Mouse (Mus musculus): ENCODE measurements around the gene Src. TPM values are rescaled to one million over a fixed set of nuclear protein-coding genes. Genes with fewer than 3 reads are reported as not detected.
A peak's percentile ranks its signal among the peaks of the same experiment; 100 is the strongest.

Gene Src
- polyA plus RNA-seq, 1 experiment from 2014 or later, result 26.5 TPM

GRCm38 (mm10) chr2:157493240-157493639, 75.0 kb downstream of the Src start:
- Histone ChIP-seq H3K9ac (ENCODE audit: low read depth, low read length) (no peak overlapping the region), H3K36me3 (ENCODE audit: control insufficient read depth, insufficient read depth, low read length) (no peaks in the 10 kb centered on the region), H3K27ac (ENCODE audit: low read depth, low read length) (no peak overlapping the region), H3K4me1 (ENCODE audit: control insufficient read depth, insufficient read depth, low read depth, low read length) (peaks cover 3% of the 10 kb centered on the region), H3K9me3 (ENCODE audit: control insufficient read depth, low read length) (no peaks in the 10 kb centered on the region), H3K4me3 (ENCODE audit: low read length) (no peak overlapping the region), H3K27me3 (replicated peaks; ENCODE audit: control insufficient read depth, insufficient read depth, low read length) (no peaks in the 10 kb centered on the region), H3K4me2 (ENCODE audit: low read length) (no peak overlapping the region)
- 79% methylated on average over 3 of the region's 3 CpGs for WGBS
- ATAC-seq, result no peak

- ATAC-seq, result peak; percentile 49; the same call in 1 of the 2 replicates
- no peaks in the 10 kb centered on the region for H3K36me3 ChIP-seq (ENCODE audit: control insufficient read depth, insufficient read depth, low read length)
- H3K27ac ChIP-seq (ENCODE audit: low read depth, low read length), result peak overlapping the region; percentile 21; the same call in 1 of the 2 replicates
- no peaks in the 10 kb centered on the region for H3K9me3 ChIP-seq (ENCODE audit: control insufficient read depth, low read length)
- WGBS, result 7% methylated on average over 4 of the region's 4 CpGs
- no peaks in the 10 kb centered on the region for H3K27me3 ChIP-seq (replicated peaks; ENCODE audit: control insufficient read depth, insufficient read depth, low read length)
- H3K4me1 ChIP-seq (ENCODE audit: control insufficient read depth, insufficient read depth, low read depth, low read length), result peaks cover 8% of the 10 kb centered on the region
- H3K4me2 ChIP-seq (ENCODE audit: low read length), result no peak overlapping the region
- H3K4me3 ChIP-seq (ENCODE audit: low read length), result no peak overlapping the region
- H3K9ac ChIP-seq (ENCODE audit: low read depth, low read length), result no peak overlapping the region
These were observed 80.3 kb downstream of the Src start for GRCm38 (mm10) chr2:157498529-157498928.

- Histone ChIP-seq H3K9me3 (ENCODE audit: control insufficient read depth, low read length) (no peaks in the 10 kb centered on the region), H3K27me3 (replicated peaks; ENCODE audit: control insufficient read depth, insufficient read depth, low read length) (no peaks in the 10 kb centered on the region), H3K9ac (ENCODE audit: low read depth, low read length) (no peak overlapping the region), H3K4me3 (ENCODE audit: low read length) (no peak overlapping the region), H3K36me3 (ENCODE audit: control insufficient read depth, insufficient read depth, low read length) (no peaks in the 10 kb centered on the region), H3K4me2 (ENCODE audit: low read length) (no peak overlapping the region), H3K27ac (ENCODE audit: low read depth, low read length) (no peak overlapping the region), H3K4me1 (ENCODE audit: control insufficient read depth, insufficient read depth, low read depth, low read length) (peaks cover 8% of the 10 kb centered on the region)
- WGBS, result 81% methylated on average over 2 of the region's 2 CpGs
- ATAC-seq, result no peak
These were observed 82.1 kb downstream of the Src start for GRCm38 (mm10) chr2:157500364-157500763.

GRCm38 (mm10) chr2:157501324-157501723, 83.1 kb downstream of the Src start:
- H3K9me3 ChIP-seq (ENCODE audit: control insufficient read depth, low read length), result no peaks in the 10 kb centered on the region
- H3K27me3 ChIP-seq (replicated peaks; ENCODE audit: control insufficient read depth, insufficient read depth, low read length), result no peaks in the 10 kb centered on the region
- H3K27ac ChIP-seq (ENCODE audit: low read depth, low read length), result no peak overlapping the region
- no peaks in the 10 kb centered on the region for H3K36me3 ChIP-seq (ENCODE audit: control insufficient read depth, insufficient read depth, low read length)
- no peak overlapping the region for H3K4me2 ChIP-seq (ENCODE audit: low read length)
- H3K4me3 ChIP-seq (ENCODE audit: low read length), result no peak overlapping the region
- no peak for ATAC-seq
- 91% methylated on average over 4 of the region's 4 CpGs for WGBS
- peaks cover 8% of the 10 kb centered on the region for H3K4me1 ChIP-seq (ENCODE audit: control insufficient read depth, insufficient read depth, low read depth, low read length)
- H3K9ac ChIP-seq (ENCODE audit: low read depth, low read length), result no peak overlapping the region

- 11% methylated on average over 14 of the region's 14 CpGs for WGBS
- peak; percentile 66 for ATAC-seq
- Histone ChIP-seq H3K4me3 (ENCODE audit: low read length) (no peak overlapping the region), H3K9ac (ENCODE audit: low read depth, low read length) (no peak overlapping the region), H3K4me1 (ENCODE audit: control insufficient read depth, insufficient read depth, low read depth, low read length) (peaks cover 17% of the 10 kb centered on the region), H3K9me3 (ENCODE audit: control insufficient read depth, low read length) (no peaks in the 10 kb centered on the region), H3K4me2 (ENCODE audit: low read length) (peak overlapping the region; percentile 23), H3K36me3 (ENCODE audit: control insufficient read depth, insufficient read depth, low read length) (no peaks in the 10 kb centered on the region), H3K27ac (ENCODE audit: low read depth, low read length) (no peak overlapping the region; the same call in 1 of the 2 replicates), H3K27me3 (replicated peaks; ENCODE audit: control insufficient read depth, insufficient read depth, low read length) (no peaks in the 10 kb centered on the region)
These were observed 88.5 kb downstream of the Src start for GRCm38 (mm10) chr2:157506779-157507178.

GRCm38 (mm10) chr2:157509182-157509581, 90.9 kb downstream of the Src start:
- H3K4me1 ChIP-seq (ENCODE audit: control insufficient read depth, insufficient read depth, low read depth, low read length), result peaks cover 28% of the 10 kb centered on the region
- no peaks in the 10 kb centered on the region for H3K36me3 ChIP-seq (ENCODE audit: control insufficient read depth, insufficient read depth, low read length)
- no peaks in the 10 kb centered on the region for H3K27me3 ChIP-seq (replicated peaks; ENCODE audit: control insufficient read depth, insufficient read depth, low read length)
- H3K27ac ChIP-seq (ENCODE audit: low read depth, low read length), result no peak overlapping the region
- H3K4me3 ChIP-seq (ENCODE audit: low read length), result no peak overlapping the region
- no peaks in the 10 kb centered on the region for H3K9me3 ChIP-seq (ENCODE audit: control insufficient read depth, low read length)
- H3K9ac ChIP-seq (ENCODE audit: low read depth, low read length), result no peak overlapping the region
- 87% methylated on average over 5 of the region's 5 CpGs for WGBS
- ATAC-seq, result no peak
- H3K4me2 ChIP-seq (ENCODE audit: low read length), result no peak overlapping the region

- H3K9ac ChIP-seq (ENCODE audit: low read depth, low read length), result no peak overlapping the region
- H3K4me1 ChIP-seq (ENCODE audit: control insufficient read depth, insufficient read depth, low read depth, low read length), result peaks cover 29% of the 10 kb centered on the region
- no peaks in the 10 kb centered on the region for H3K36me3 ChIP-seq (ENCODE audit: control insufficient read depth, insufficient read depth, low read length)
- no peaks in the 10 kb centered on the region for H3K27me3 ChIP-seq (replicated peaks; ENCODE audit: control insufficient read depth, insufficient read depth, low read length)
- no peak overlapping the region for H3K4me3 ChIP-seq (ENCODE audit: low read length)
- H3K4me2 ChIP-seq (ENCODE audit: low read length), result no peak overlapping the region
- H3K9me3 ChIP-seq (ENCODE audit: control insufficient read depth, low read length), result no peaks in the 10 kb centered on the region
- no peak overlapping the region for H3K27ac ChIP-seq (ENCODE audit: low read depth, low read length)
- ATAC-seq, result no peak
- WGBS, result 64% methylated on average over 4 of the region's 4 CpGs
These were observed 91.8 kb downstream of the Src start for GRCm38 (mm10) chr2:157510031-157510430.

- Histone ChIP-seq H3K4me2 (ENCODE audit: low read length) (no peak overlapping the region), H3K9me3 (ENCODE audit: control insufficient read depth, low read length) (no peaks in the 10 kb centered on the region), H3K36me3 (ENCODE audit: control insufficient read depth, insufficient read depth, low read length) (no peaks in the 10 kb centered on the region), H3K9ac (ENCODE audit: low read depth, low read length) (no peak overlapping the region), H3K27ac (ENCODE audit: low read depth, low read length) (no peak overlapping the region), H3K4me1 (ENCODE audit: control insufficient read depth, insufficient read depth, low read depth, low read length) (peaks cover 18% of the 10 kb centered on the region), H3K27me3 (replicated peaks; ENCODE audit: control insufficient read depth, insufficient read depth, low read length) (no peaks in the 10 kb centered on the region), H3K4me3 (ENCODE audit: low read length) (no peak overlapping the region)
- 82% methylated on average over 9 of the region's 9 CpGs for WGBS
- no peak for ATAC-seq
These were observed 94.6 kb downstream of the Src start for GRCm38 (mm10) chr2:157512859-157513258.

GRCm38 (mm10) chr2:157513737-157514208, 95.5 kb downstream of the Src start:
- Histone ChIP-seq H3K36me3 (ENCODE audit: control insufficient read depth, insufficient read depth, low read length) (no peaks in the 10 kb centered on the region), H3K9ac (ENCODE audit: low read depth, low read length) (no peak overlapping the region), H3K4me2 (ENCODE audit: low read length) (no peak overlapping the region), H3K4me3 (ENCODE audit: low read length) (no peak overlapping the region), H3K27me3 (replicated peaks; ENCODE audit: control insufficient read depth, insufficient read depth, low read length) (no peaks in the 10 kb centered on the region), H3K4me1 (ENCODE audit: control insufficient read depth, insufficient read depth, low read depth, low read length) (peaks cover 25% of the 10 kb centered on the region), H3K9me3 (ENCODE audit: control insufficient read depth, low read length) (no peaks in the 10 kb centered on the region), H3K27ac (ENCODE audit: low read depth, low read length) (no peak overlapping the region)
- 35% methylated on average over 9 of the region's 9 CpGs for WGBS
- no peak for ATAC-seq

- H3K4me1 ChIP-seq (ENCODE audit: control insufficient read depth, insufficient read depth, low read depth, low read length), result peaks cover 26% of the 10 kb centered on the region
- H3K36me3 ChIP-seq (ENCODE audit: control insufficient read depth, insufficient read depth, low read length), result no peaks in the 10 kb centered on the region
- ATAC-seq, result no peak
- no peak overlapping the region for H3K4me2 ChIP-seq (ENCODE audit: low read length)
- H3K27ac ChIP-seq (ENCODE audit: low read depth, low read length), result no peak overlapping the region
- H3K27me3 ChIP-seq (replicated peaks; ENCODE audit: control insufficient read depth, insufficient read depth, low read length), result no peaks in the 10 kb centered on the region
- H3K9me3 ChIP-seq (ENCODE audit: control insufficient read depth, low read length), result no peaks in the 10 kb centered on the region
- H3K4me3 ChIP-seq (ENCODE audit: low read length), result no peak overlapping the region
- WGBS, result 20% methylated on average over 4 of the region's 4 CpGs
- no peak overlapping the region for H3K9ac ChIP-seq (ENCODE audit: low read depth, low read length)
These were observed 96.1 kb downstream of the Src start for GRCm38 (mm10) chr2:157514353-157514752.

All from hindbrain, embryonic 16.5 days (tissue).